Mouse (Mus musculus): ENCODE measurements around the gene Aplf. TPM values are rescaled to one million over a fixed set of nuclear protein-coding genes. Genes with fewer than 3 reads are reported as not detected.

The Aplf gene
- polyA plus RNA-seq, 1 experiment from 2014 or later: 15.0 TPM

- no peak for ATAC-seq (replicated peaks; ENCODE audit: low FRiP score, low TSS enrichment, low read depth)
- no peak overlapping the region for H3K4me3 ChIP-seq (ENCODE audit: low read depth, low read length)
- no peaks in the 10 kb centered on the region for H3K9me3 ChIP-seq (ENCODE audit: control insufficient read depth, low read length)
- H3K36me3 ChIP-seq (ENCODE audit: control insufficient read depth, insufficient read depth, low read length): no peaks in the 10 kb centered on the region
- H3K4me1 ChIP-seq (replicated peaks; ENCODE audit: control insufficient read depth, insufficient read depth, low read length): no peaks in the 10 kb centered on the region
- no peak overlapping the region for H3K27ac ChIP-seq (ENCODE audit: low read depth)
- 94% methylated on average over 1 of the region's 1 CpGs for WGBS
- H3K4me2 ChIP-seq (ENCODE audit: low read length): no peak overlapping the region
- no peak overlapping the region for H3K9ac ChIP-seq (ENCODE audit: low read length)
- H3K27me3 ChIP-seq (replicated peaks; ENCODE audit: control insufficient read depth, insufficient read depth, low read length): no peaks in the 10 kb centered on the region
- no peak for DNase-seq (ENCODE audit: low spot score)
Observed at GRCm38 (mm10) chr6:87583183-87583611, 88.8 kb downstream of the Aplf start.

GRCm38 (mm10) chr6:87582456-87582855 lies 89.5 kb downstream of the Aplf start:
- Histone ChIP-seq H3K4me3 (ENCODE audit: low read depth, low read length) (no peak overlapping the region), H3K9me3 (ENCODE audit: control insufficient read depth, low read length) (no peaks in the 10 kb centered on the region), H3K27me3 (replicated peaks; ENCODE audit: control insufficient read depth, insufficient read depth, low read length) (no peaks in the 10 kb centered on the region), H3K27ac (ENCODE audit: low read depth) (peak overlapping the region; percentile 3; the same call in 1 of the 2 replicates), H3K9ac (ENCODE audit: low read length) (no peak overlapping the region), H3K36me3 (ENCODE audit: control insufficient read depth, insufficient read depth, low read length) (no peaks in the 10 kb centered on the region), H3K4me1 (replicated peaks; ENCODE audit: control insufficient read depth, insufficient read depth, low read length) (no peaks in the 10 kb centered on the region), H3K4me2 (ENCODE audit: low read length) (no peak overlapping the region)
- DNase-seq (ENCODE audit: low spot score): peak; percentile 70
- ATAC-seq (replicated peaks; ENCODE audit: low FRiP score, low TSS enrichment, low read depth): no peak
- 52% methylated on average over 6 of the region's 6 CpGs for WGBS

- 86% methylated on average over 18 of the region's 18 CpGs for WGBS
- Histone ChIP-seq H3K36me3 (ENCODE audit: control insufficient read depth, insufficient read depth, low read length) (no peaks in the 10 kb centered on the region), H3K9me3 (ENCODE audit: control insufficient read depth, low read length) (no peaks in the 10 kb centered on the region), H3K4me2 (ENCODE audit: low read length) (no peak overlapping the region), H3K9ac (ENCODE audit: low read length) (no peak overlapping the region), H3K27me3 (replicated peaks; ENCODE audit: control insufficient read depth, insufficient read depth, low read length) (no peaks in the 10 kb centered on the region), H3K27ac (ENCODE audit: low read depth) (no peak overlapping the region), H3K4me3 (ENCODE audit: low read depth, low read length) (no peak overlapping the region), H3K4me1 (replicated peaks; ENCODE audit: control insufficient read depth, insufficient read depth, low read length) (0 out of 2 replicates have a peak, but pooled peaks cover 2% of the 10 kb centered on the region)
- ATAC-seq (replicated peaks; ENCODE audit: low FRiP score, low TSS enrichment, low read depth): no peak
- no peak for DNase-seq (ENCODE audit: low spot score)
Observed at GRCm38 (mm10) chr6:87581581-87581980, 90.4 kb downstream of the Aplf start.

GRCm38 (mm10) chr6:87581071-87581470 lies 90.9 kb downstream of the Aplf start:
- 87% methylated on average over 15 of the region's 15 CpGs for WGBS
- no peak overlapping the region for H3K27ac ChIP-seq (ENCODE audit: low read depth)

More at GRCm38 (mm10) chr6:87581071-87581470, 90.9 kb downstream of the Aplf start:
- Histone ChIP-seq H3K9ac (ENCODE audit: low read length) (no peak overlapping the region), H3K4me2 (ENCODE audit: low read length) (no peak overlapping the region), H3K4me3 (ENCODE audit: low read depth, low read length) (no peak overlapping the region), H3K9me3 (ENCODE audit: control insufficient read depth, low read length) (no peaks in the 10 kb centered on the region), H3K4me1 (replicated peaks; ENCODE audit: control insufficient read depth, insufficient read depth, low read length) (0 out of 2 replicates have a peak, but pooled peaks cover 4% of the 10 kb centered on the region), H3K27me3 (replicated peaks; ENCODE audit: control insufficient read depth, insufficient read depth, low read length) (no peaks in the 10 kb centered on the region), H3K36me3 (ENCODE audit: control insufficient read depth, insufficient read depth, low read length) (no peaks in the 10 kb centered on the region)
- ATAC-seq (replicated peaks; ENCODE audit: low FRiP score, low TSS enrichment, low read depth) (no peak), DNase-seq (ENCODE audit: low spot score) (no peak)

Other genes starting within 250 kb of the Aplf start
- not detected in 2 replicates for gene Bmp10, start 243.2 kb downstream of the Aplf start, polyA plus RNA-seq (2014; fragmentation: Nextera tagmentation; extraction: Ambion mirVana)
- 2.7 and 3.0 TPM in 2 replicates for gene Arhgap25, start 138.9 kb downstream of the Aplf start, polyA plus RNA-seq (2014; fragmentation: Nextera tagmentation; extraction: Ambion mirVana)
- gene Prokr1, start 81.5 kb downstream of the Aplf start, polyA plus RNA-seq (2014; fragmentation: Nextera tagmentation; extraction: Ambion mirVana): 2.1 and 2.5 TPM in 2 replicates
- 0.59 and 1.4 TPM in 2 replicates for gene Efcc1, start 58.7 kb upstream of the Aplf start, polyA plus RNA-seq (2014; fragmentation: Nextera tagmentation; extraction: Ambion mirVana)
- gene Gp9, start 105.9 kb upstream of the Aplf start, polyA plus RNA-seq (2014; fragmentation: Nextera tagmentation; extraction: Ambion mirVana): 1.1 and 3.3 TPM in 2 replicates
- 9.8 and 11.7 TPM in 2 replicates for gene Rab43, start 140.0 kb upstream of the Aplf start, polyA plus RNA-seq (2014; fragmentation: Nextera tagmentation; extraction: Ambion mirVana)
- gene Gm45140, start 163.6 kb upstream of the Aplf start, polyA plus RNA-seq (2014; fragmentation: Nextera tagmentation; extraction: Ambion mirVana): 2.6 and 3.7 TPM in 2 replicates
- gene Isy1, start 166.6 kb upstream of the Aplf start, polyA plus RNA-seq (2014; fragmentation: Nextera tagmentation; extraction: Ambion mirVana): 51.0 and 52.3 TPM in 2 replicates
- 1,199 and 1,261 TPM in 2 replicates for gene Cnbp, start 178.9 kb upstream of the Aplf start, polyA plus RNA-seq (2014; fragmentation: Nextera tagmentation; extraction: Ambion mirVana)
- gene Copg1, start 215.6 kb upstream of the Aplf start, polyA plus RNA-seq (2014; fragmentation: Nextera tagmentation; extraction: Ambion mirVana): 170 and 172 TPM in 2 replicates
- 45.1 and 46.1 TPM in 2 replicates for gene Hmces, start 241.7 kb upstream of the Aplf start, polyA plus RNA-seq (2014; fragmentation: Nextera tagmentation; extraction: Ambion mirVana)